ENCODE assay signal across 22 mouse cellular contexts in the genomic region with DNA sequence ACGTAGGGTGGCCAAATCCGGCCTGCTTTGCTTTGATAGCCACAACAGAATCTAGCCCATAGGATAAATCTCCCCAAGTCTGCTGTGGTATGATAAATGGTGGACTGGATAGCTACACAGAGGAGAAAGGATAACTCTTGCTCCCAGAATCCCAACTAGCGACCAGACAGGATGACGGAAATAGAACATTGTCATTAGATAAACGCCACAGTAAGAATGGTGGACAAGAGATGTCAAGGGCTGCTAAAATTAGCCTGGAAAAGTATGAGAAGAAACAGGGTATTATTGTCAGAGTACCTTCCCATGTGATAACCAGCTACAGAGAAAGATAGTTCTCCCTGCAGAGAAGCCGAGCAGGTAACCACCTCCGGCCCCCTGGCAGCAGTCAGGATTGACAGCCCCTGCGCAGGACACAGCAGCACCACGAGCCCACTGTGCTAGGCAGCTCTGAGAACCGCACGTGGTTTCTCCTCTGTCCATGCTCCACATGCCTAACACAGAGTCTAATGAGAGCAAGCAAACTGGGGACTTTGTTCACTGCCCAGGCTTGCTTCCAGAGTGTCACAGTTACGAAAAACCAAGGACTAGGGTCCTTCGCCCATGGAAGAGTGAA. TPM values are rescaled to one million over a fixed set of nuclear protein-coding genes. Genes with fewer than 3 reads are reported as not detected.
DNase-seq lines count a peak whose midpoint lies in the region; ATAC-seq and TF ChIP-seq lines count a peak whose summit lies in the region.
"Had no signal": no experiment of that assay in that cellular context is flagged by ENCODE, and none has a peak within 500 bp of the region (broad histone marks: within the 10 kb centered on the region; RNA-seq: fewer than 3 reads in every experiment).

No protein-coding gene starts in this region.

- TF ChIP-seq POLR2A in ES-Bruce4 (IDR thresholded peaks at IDR 0.05; ENCODE audit: insufficient read depth, low read length): no peak
- no peak for TF ChIP-seq POLR2A in lung, adult 2 months (IDR thresholded peaks at IDR 0.05; ENCODE audit: borderline replicate concordance, extremely low read depth, low read depth, low read length)

- WGBS in heart, embryonic 10.5 days: 40% methylated on average over 13 of the region's 13 CpGs
- 41% methylated on average over 13 of the region's 13 CpGs for WGBS in heart, embryonic 15.5 days
- WGBS in lung, adult 2 months: 65% methylated on average over 13 of the region's 13 CpGs

- peak; percentile 33; the same call in 1 of the 2 replicates for ATAC-seq in heart, embryonic 15.5 days (replicated peaks; ENCODE audit: insufficient number of reproducible peaks, insufficient read depth, low FRiP score, low read depth)
- ATAC-seq: forebrain, embryonic 16.5 days; liver, postnatal 0 days; midbrain, embryonic 16.5 days had no signal

- H3K36me3 ChIP-seq in heart, embryonic 10.5 days: no peaks in the 10 kb centered on the region
- H3K36me3 ChIP-seq in ES-Bruce4 (ENCODE audit: control insufficient read depth, insufficient read depth, low read length, poor library complexity, severe bottlenecking): no peaks in the 10 kb centered on the region
- H3K36me3 ChIP-seq in heart, embryonic 15.5 days: no peaks in the 10 kb centered on the region
- H3K36me3 ChIP-seq: embryonic facial prominence, embryonic 13.5 days; G1E; limb, embryonic 10.5 days; neural tube, embryonic 15.5 days had no signal

- no peaks in the 10 kb centered on the region for H3K9me3 ChIP-seq in heart, embryonic 10.5 days
- no peaks in the 10 kb centered on the region for H3K9me3 ChIP-seq in ES-Bruce4 (replicated peaks; ENCODE audit: control insufficient read depth, insufficient read depth, low read length, poor library complexity, severe bottlenecking)
- no peaks in the 10 kb centered on the region for H3K9me3 ChIP-seq in heart, embryonic 15.5 days (replicated peaks)
- H3K9me3 ChIP-seq: embryonic facial prominence, embryonic 13.5 days; G1E; limb, embryonic 10.5 days; neural tube, embryonic 15.5 days had no signal

- H3K27me3 ChIP-seq in heart, embryonic 10.5 days (ENCODE audit: insufficient read depth, poor library complexity, severe bottlenecking): peaks cover 32% of the 10 kb centered on the region
- no peaks in the 10 kb centered on the region for H3K27me3 ChIP-seq in ES-Bruce4 (ENCODE audit: control insufficient read depth, insufficient read depth, low read length, poor library complexity, severe bottlenecking)
- H3K27me3 ChIP-seq in heart, embryonic 15.5 days: no peaks in the 10 kb centered on the region
- H3K27me3 ChIP-seq: neural tube, embryonic 15.5 days had no signal

- H3K4me2 ChIP-seq in heart, embryonic 15.5 days: peak overlapping the region; percentile 26
- H3K4me2 ChIP-seq: embryonic facial prominence, embryonic 13.5 days; neural tube, embryonic 15.5 days had no signal

- peak; percentile 16 for TF ChIP-seq CTCF in ES-Bruce4 (IDR thresholded peaks at IDR 0.05; ENCODE audit: low read depth, low read length)
- no peak for TF ChIP-seq CTCF in left cerebral cortex, adult 2 months (IDR thresholded peaks at IDR 0.05)
- no peak for TF ChIP-seq CTCF in lung, adult 2 months (IDR thresholded peaks at IDR 0.05; ENCODE audit: insufficient read depth, low read length)

- peak overlapping the region; percentile 81 for H3K27ac ChIP-seq in heart, embryonic 10.5 days
- no peak overlapping the region for H3K27ac ChIP-seq in ES-Bruce4 (ENCODE audit: insufficient read depth, low read length)
- peak overlapping the region; percentile 86 for H3K27ac ChIP-seq in heart, embryonic 15.5 days
- H3K27ac ChIP-seq in left cerebral cortex, adult 2 months: no peak overlapping the region
- H3K27ac ChIP-seq: embryonic facial prominence, embryonic 13.5 days; kidney, postnatal 0 days; limb, embryonic 10.5 days; neural tube, embryonic 15.5 days; stomach, postnatal 0 days had no signal

- H3K9ac ChIP-seq in ES-Bruce4 (ENCODE audit: low read depth, poor library complexity, severe bottlenecking): no peak overlapping the region
- no peak overlapping the region for H3K9ac ChIP-seq in heart, embryonic 15.5 days
- H3K9ac ChIP-seq: embryonic facial prominence, embryonic 13.5 days; liver, postnatal 0 days; neural tube, embryonic 15.5 days had no signal

- DNase-seq in heart, embryonic 10.5 days (ENCODE audit: low spot score): no peak
- DNase-seq in heart, postnatal 25 days (ENCODE audit: low spot score): no peak
- DNase-seq in A20 (ENCODE audit: low read depth, low spot score): peak; percentile 29
- no peak for DNase-seq in left cerebral cortex, adult 2 months (ENCODE audit: extremely low spot score in 1 of 2, low spot score in 2 of 2)
- DNase-seq in lung, adult 2 months: no peak
- DNase-seq in lung, postnatal 36 days: no peak
- DNase-seq: adrenal gland, postnatal 36 days; cerebellum, adult 11-12 months; cerebellum, postnatal 14 days; kidney, adult 18-20 months; layer of hippocampus, adult 9-11 months; liver, postnatal 0 days had no signal

- TF ChIP-seq EP300 in ES-Bruce4 (IDR thresholded peaks at IDR 0.05; ENCODE audit: insufficient read depth, low read depth, low read length): no peak

- H3K4me1 ChIP-seq in heart, embryonic 10.5 days: peaks cover 42% of the 10 kb centered on the region
- no peaks in the 10 kb centered on the region for H3K4me1 ChIP-seq in ES-Bruce4 (ENCODE audit: control insufficient read depth, insufficient read depth, low read length)
- H3K4me1 ChIP-seq in heart, embryonic 15.5 days (replicated peaks): peaks cover 45% of the 10 kb centered on the region
- H3K4me1 ChIP-seq in lung, adult 2 months (ENCODE audit: control insufficient read depth, insufficient read depth, low read length): no peaks in the 10 kb centered on the region
- H3K4me1 ChIP-seq: embryonic facial prominence, embryonic 13.5 days had no signal

- H3K4me3 ChIP-seq in heart, embryonic 10.5 days: no peak overlapping the region
- no peak overlapping the region for H3K4me3 ChIP-seq in ES-Bruce4 (ENCODE audit: low read depth, low read length)
- no peak overlapping the region for H3K4me3 ChIP-seq in heart, embryonic 15.5 days
- no peak overlapping the region for H3K4me3 ChIP-seq in left cerebral cortex, adult 2 months
- H3K4me3 ChIP-seq in lung, adult 2 months (replicated peaks; ENCODE audit: extremely low read depth, low read depth, low read length): no peak overlapping the region
- H3K4me3 ChIP-seq: embryonic facial prominence, embryonic 13.5 days; limb, embryonic 10.5 days; neural tube, embryonic 15.5 days had no signal

- intact Hi-C loops in heart, postnatal 25 days (cut with DNase I): loop anchor here (10.0 kb wide), 1 partner anchor 196 kb away; a partner anchor contains a TSS
- intact Hi-C loops in left cerebral cortex, adult 2 months (cut with DNase I): no loop called here

RNA-seq across cellular contexts. Expression of a gene that starts 14.3 kb away (rescaled TPM):
- polyA plus RNA-seq in heart, embryonic 10.5 days (2016; fragmentation: Nextera tagmentation; extraction: Ambion mirVana): 141 and 294 TPM in 2 replicates
- 100 to 1,000 TPM; 317 to 336 TPM for total RNA-seq in heart, postnatal 25 days (2021)
- 8.8 and 13.3 TPM in 2 replicates for polyA plus RNA-seq in ES-Bruce4 (2011; ENCODE audit: insufficient read depth, insufficient read length, low read depth, missing spikeins)
- 295 and 301 TPM in 2 replicates for polyA plus RNA-seq in heart, embryonic 15.5 days (2015; fragmentation: Nextera tagmentation; extraction: Ambion mirVana)
- total RNA-seq in left cerebral cortex, adult 2 months (2021): 1,000 to 10,000 TPM; 1,675 to 1,813 TPM
- 17.4 and 21.5 TPM in 2 replicates for polyA plus RNA-seq in lung, adult 2 months (2012; rRNA removed)
- polyA plus RNA-seq: G1E had no signal

RNA-seq across cellular contexts. Expression of a gene that starts 24.6 kb away (rescaled TPM):
- 24.5 and 30.2 TPM in 2 replicates for polyA plus RNA-seq in heart, embryonic 10.5 days (2016; fragmentation: Nextera tagmentation; extraction: Ambion mirVana)
- 10 to 100 TPM; 14.1 to 15.1 TPM for total RNA-seq in heart, postnatal 25 days (2021)
- 68.0 and 70.4 TPM in 2 replicates for polyA plus RNA-seq in ES-Bruce4 (2011; ENCODE audit: insufficient read depth, insufficient read length, low read depth, missing spikeins)
- 12.2 and 17.3 TPM in 2 replicates for polyA plus RNA-seq in heart, embryonic 15.5 days (2015; fragmentation: Nextera tagmentation; extraction: Ambion mirVana)
- 10 to 100 TPM; 17.7 to 23.5 TPM for total RNA-seq in left cerebral cortex, adult 2 months (2021)
- 8.9 and 13.8 TPM in 2 replicates for polyA plus RNA-seq in lung, adult 2 months (2012; rRNA removed)

RNA-seq across cellular contexts. Expression of a gene that starts 57.8 kb away (rescaled TPM):
- 20.3 and 20.7 TPM in 2 replicates for polyA plus RNA-seq in heart, embryonic 10.5 days (2016; fragmentation: Nextera tagmentation; extraction: Ambion mirVana)
- total RNA-seq in heart, postnatal 25 days (2021): 1 to 10 TPM in 1 of 2 experiments, under 1 TPM in 1; 0.88 to 1.3 TPM
- polyA plus RNA-seq in ES-Bruce4 (2011; ENCODE audit: insufficient read depth, insufficient read length, low read depth, missing spikeins): 10.2 and 10.7 TPM in 2 replicates
- 13.2 and 13.5 TPM in 2 replicates for polyA plus RNA-seq in heart, embryonic 15.5 days (2015; fragmentation: Nextera tagmentation; extraction: Ambion mirVana)
- 1 to 10 TPM; 2.8 to 3.3 TPM for total RNA-seq in left cerebral cortex, adult 2 months (2021)
- polyA plus RNA-seq in lung, adult 2 months (2012; rRNA removed): 0.91 and 1.3 TPM in 2 replicates

Comparison
In these comparisons a context has a peak if more than half of its experiments do, and no peak if none do; other contexts are left out.
1. H3K27ac ChIP-seq: peak in heart, embryonic 10.5 days (single experiment) and heart, embryonic 15.5 days (single experiment); none in ES-Bruce4 (single experiment) and left cerebral cortex, adult 2 months (single experiment).